Mouse (Mus musculus): Measurements from ENCODE around the gene Ptgs1. TPM values are rescaled to one million over a fixed set of nuclear protein-coding genes. Genes with fewer than 3 reads are reported as not detected.
A peak's percentile ranks its signal among the peaks of the same experiment; 100 is the strongest.

Gene Ptgs1
- polyA plus RNA-seq, 1 experiment from 2014 or later, result 15.4 TPM

- peaks cover 30% of the 10 kb centered on the region for H3K27me3 ChIP-seq
- no peak overlapping the region for H3K4me2 ChIP-seq (replicated peaks)
- no peak overlapping the region for H3K27ac ChIP-seq (replicated peaks)
- peaks cover 54% of the 10 kb centered on the region for H3K4me1 ChIP-seq
- no peak overlapping the region for H3K9ac ChIP-seq
- 88% methylated on average over 5 of the region's 5 CpGs for WGBS
- no peak for ATAC-seq (ENCODE audit: insufficient number of reproducible peaks, low FRiP score, low TSS enrichment, low read depth)
- H3K36me3 ChIP-seq, result no peaks in the 10 kb centered on the region
- H3K4me3 ChIP-seq (replicated peaks), result no peak overlapping the region
- H3K9me3 ChIP-seq (replicated peaks), result no peaks in the 10 kb centered on the region
Measured at GRCm38 (mm10) chr2:36215203-36215739, 15.0 kb upstream of the Ptgs1 start.

GRCm38 (mm10) chr2:36216546-36216945, 13.7 kb upstream of the Ptgs1 start:
- Histone ChIP-seq H3K9me3 (replicated peaks) (no peaks in the 10 kb centered on the region), H3K9ac (no peak overlapping the region), H3K4me1 (peaks cover 46% of the 10 kb centered on the region), H3K27ac (replicated peaks) (peak overlapping the region; percentile 30; the same call in 1 of the 2 replicates), H3K4me3 (replicated peaks) (no peak overlapping the region), H3K36me3 (no peaks in the 10 kb centered on the region), H3K4me2 (replicated peaks) (no peak overlapping the region), H3K27me3 (peaks cover 17% of the 10 kb centered on the region; the same call in 1 of the 2 replicates)
- no peak for ATAC-seq (ENCODE audit: insufficient number of reproducible peaks, low FRiP score, low TSS enrichment, low read depth)

GRCm38 (mm10) chr2:36216953-36217573, 13.2 kb upstream of the Ptgs1 start:
- H3K27ac ChIP-seq (replicated peaks), result no peak overlapping the region; the same call in 1 of the 2 replicates
- H3K9me3 ChIP-seq (replicated peaks), result no peaks in the 10 kb centered on the region
- no peak; the same call in 1 of the 2 replicates for ATAC-seq (ENCODE audit: insufficient number of reproducible peaks, low FRiP score, low TSS enrichment, low read depth)
- peaks cover 12% of the 10 kb centered on the region; the same call in 1 of the 2 replicates for H3K27me3 ChIP-seq
- no peak overlapping the region for H3K4me2 ChIP-seq (replicated peaks)
- H3K36me3 ChIP-seq, result no peaks in the 10 kb centered on the region
- WGBS, result 35% methylated on average over 4 of the region's 4 CpGs
- H3K4me1 ChIP-seq, result peaks cover 40% of the 10 kb centered on the region
- no peak overlapping the region for H3K9ac ChIP-seq
- no peak overlapping the region for H3K4me3 ChIP-seq (replicated peaks)

- no peak for ATAC-seq (ENCODE audit: insufficient number of reproducible peaks, low FRiP score, low TSS enrichment, low read depth)
Measured at GRCm38 (mm10) chr2:36217692-36218233, 12.5 kb upstream of the Ptgs1 start.

GRCm38 (mm10) chr2:36220106-36220505, 10.1 kb upstream of the Ptgs1 start:
- no peak overlapping the region for H3K4me2 ChIP-seq (replicated peaks)
- H3K36me3 ChIP-seq, result no peaks in the 10 kb centered on the region
- ATAC-seq (ENCODE audit: insufficient number of reproducible peaks, low FRiP score, low TSS enrichment, low read depth), result no peak
- no peak overlapping the region for H3K9ac ChIP-seq
- no peaks in the 10 kb centered on the region for H3K27me3 ChIP-seq
- H3K4me3 ChIP-seq (replicated peaks), result no peak overlapping the region
- H3K9me3 ChIP-seq (replicated peaks), result no peaks in the 10 kb centered on the region
- H3K4me1 ChIP-seq, result peaks cover 24% of the 10 kb centered on the region
- H3K27ac ChIP-seq (replicated peaks), result no peak overlapping the region
- WGBS, result 92% methylated on average over 8 of the region's 8 CpGs

More at GRCm38 (mm10) chr2:36217692-36218233, 12.5 kb upstream of the Ptgs1 start:
- Histone ChIP-seq H3K4me2 (replicated peaks) (no peak overlapping the region), H3K9me3 (replicated peaks) (no peaks in the 10 kb centered on the region), H3K4me1 (peaks cover 38% of the 10 kb centered on the region), H3K9ac (no peak overlapping the region), H3K27ac (replicated peaks) (peak overlapping the region; percentile 29; the same call in 1 of the 2 replicates), H3K4me3 (replicated peaks) (no peak overlapping the region), H3K27me3 (peaks cover 6% of the 10 kb centered on the region; the same call in 1 of the 2 replicates), H3K36me3 (no peaks in the 10 kb centered on the region)
- WGBS, result 41% methylated on average over 5 of the region's 5 CpGs

- Histone ChIP-seq H3K4me2 (replicated peaks) (no peak overlapping the region), H3K4me1 (peaks cover 23% of the 10 kb centered on the region), H3K4me3 (replicated peaks) (no peak overlapping the region), H3K36me3 (no peaks in the 10 kb centered on the region), H3K27me3 (no peaks in the 10 kb centered on the region), H3K9me3 (replicated peaks) (no peaks in the 10 kb centered on the region), H3K9ac (no peak overlapping the region), H3K27ac (replicated peaks) (no peak overlapping the region)
- WGBS, result 75% methylated on average over 4 of the region's 4 CpGs
- no peak for ATAC-seq (ENCODE audit: insufficient number of reproducible peaks, low FRiP score, low TSS enrichment, low read depth)
Measured at GRCm38 (mm10) chr2:36220891-36221290, 9.3 kb upstream of the Ptgs1 start.

GRCm38 (mm10) chr2:36222168-36222848, 7.9 kb upstream of the Ptgs1 start:
- Histone ChIP-seq H3K4me1 (peaks cover 9% of the 10 kb centered on the region), H3K36me3 (no peaks in the 10 kb centered on the region), H3K27ac (replicated peaks) (no peak overlapping the region), H3K4me2 (replicated peaks) (no peak overlapping the region), H3K9me3 (replicated peaks) (no peaks in the 10 kb centered on the region), H3K4me3 (replicated peaks) (no peak overlapping the region), H3K27me3 (no peaks in the 10 kb centered on the region), H3K9ac (no peak overlapping the region)
- ATAC-seq (ENCODE audit: insufficient number of reproducible peaks, low FRiP score, low TSS enrichment, low read depth), result no peak
- 49% methylated on average over 7 of the region's 7 CpGs for WGBS

- Histone ChIP-seq H3K9me3 (replicated peaks) (no peaks in the 10 kb centered on the region), H3K4me3 (replicated peaks) (no peak overlapping the region), H3K27me3 (no peaks in the 10 kb centered on the region), H3K27ac (replicated peaks) (no peak overlapping the region), H3K4me2 (replicated peaks) (no peak overlapping the region), H3K4me1 (no peaks in the 10 kb centered on the region), H3K36me3 (no peaks in the 10 kb centered on the region), H3K9ac (no peak overlapping the region)
- no peak for ATAC-seq (ENCODE audit: insufficient number of reproducible peaks, low FRiP score, low TSS enrichment, low read depth)
Measured at GRCm38 (mm10) chr2:36223436-36223835, 6.8 kb upstream of the Ptgs1 start.

- Histone ChIP-seq H3K4me3 (replicated peaks) (no peak overlapping the region), H3K27ac (replicated peaks) (no peak overlapping the region), H3K36me3 (no peaks in the 10 kb centered on the region), H3K27me3 (no peaks in the 10 kb centered on the region), H3K9ac (no peak overlapping the region), H3K4me1 (no peaks in the 10 kb centered on the region), H3K4me2 (replicated peaks) (no peak overlapping the region), H3K9me3 (replicated peaks) (no peaks in the 10 kb centered on the region)
- WGBS, result 85% methylated on average over 7 of the region's 7 CpGs
- no peak for ATAC-seq (ENCODE audit: insufficient number of reproducible peaks, low FRiP score, low TSS enrichment, low read depth)
Measured at GRCm38 (mm10) chr2:36224153-36224552, 6.1 kb upstream of the Ptgs1 start.

GRCm38 (mm10) chr2:36224599-36224998, 5.6 kb upstream of the Ptgs1 start:
- Histone ChIP-seq H3K27me3 (no peaks in the 10 kb centered on the region), H3K9ac (no peak overlapping the region), H3K4me3 (replicated peaks) (no peak overlapping the region), H3K9me3 (replicated peaks) (no peaks in the 10 kb centered on the region), H3K4me2 (replicated peaks) (no peak overlapping the region), H3K4me1 (no peaks in the 10 kb centered on the region), H3K27ac (replicated peaks) (no peak overlapping the region), H3K36me3 (no peaks in the 10 kb centered on the region)
- no peak for ATAC-seq (ENCODE audit: insufficient number of reproducible peaks, low FRiP score, low TSS enrichment, low read depth)
- 28% methylated on average over 2 of the region's 2 CpGs for WGBS

GRCm38 (mm10) chr2:36230967-36231366, 741 bp downstream of the Ptgs1 start:
- 24% methylated on average over 10 of the region's 10 CpGs for WGBS
- H3K36me3 ChIP-seq, result no peaks in the 10 kb centered on the region
- no peak for ATAC-seq (ENCODE audit: insufficient number of reproducible peaks, low FRiP score, low TSS enrichment, low read depth)
- peak overlapping the region; percentile 49 for H3K4me3 ChIP-seq (replicated peaks)
- peaks cover 35% of the 10 kb centered on the region for H3K4me1 ChIP-seq
- H3K4me2 ChIP-seq (replicated peaks), result peak overlapping the region; percentile 86
- H3K9me3 ChIP-seq (replicated peaks), result no peaks in the 10 kb centered on the region
- peak overlapping the region; percentile 26 for H3K9ac ChIP-seq
- H3K27me3 ChIP-seq, result 0 out of 2 replicates have a peak, but pooled peaks cover 6% of the 10 kb centered on the region
- no peak overlapping the region for H3K27ac ChIP-seq (replicated peaks)
